Mouse (Mus musculus) embryonic facial prominence, embryonic 15.5 days (tissue): ENCODE measurements around the gene Tmprss3. TPM values are rescaled to one million over a fixed set of nuclear protein-coding genes. Genes with fewer than 3 reads are reported as not detected.

Source experiments
- ATAC-seq: fragments of 200-750 bp; cut with Nextera tagmentation; 2 replicates; pipeline ENCODE4 v1.8.0; 2017; ENCODE audit warnings: low read depth, moderate TSS enrichment; ENCODE audit not compliant: insufficient number of reproducible peaks, low FRiP score, low TSS enrichment
- H3K27ac ChIP-seq: fragments of 300-500 bp; sonication (generic); replicated peaks from 2 replicates; pipeline ENCODE4 v1.5.1; 2015; ENCODE audit warnings: mild to moderate bottlenecking, inconsistent platforms
- H3K27me3 ChIP-seq: fragments of 300-500 bp; sonication (generic); 2 replicates; pipeline ENCODE4 v1.6.1; 2015; ENCODE audit warnings: inconsistent platforms
- H3K36me3 ChIP-seq: fragments of 300-500 bp; sonication (generic); 2 replicates; pipeline ENCODE4 v1.6.1; 2015; ENCODE audit warnings: mild to moderate bottlenecking, inconsistent platforms
- H3K4me1 ChIP-seq: fragments of 300-500 bp; sonication (generic); 2 replicates; pipeline ENCODE4 v1.6.1; 2015; ENCODE audit warnings: inconsistent platforms
- H3K4me2 ChIP-seq: fragments of 300-500 bp; sonication (generic); replicated peaks from 2 replicates; pipeline ENCODE4 v1.6.1; 2015; ENCODE audit warnings: mild to moderate bottlenecking, inconsistent platforms
- H3K4me3 ChIP-seq: fragments of 300-500 bp; sonication (generic); replicated peaks from 2 replicates; pipeline ENCODE4 v1.5.1; 2015; ENCODE audit warnings: mild to moderate bottlenecking, inconsistent platforms
- H3K9ac ChIP-seq: fragments of 300-500 bp; sonication (generic); 2 replicates; pipeline ENCODE4 v1.6.1; 2015; ENCODE audit warnings: inconsistent platforms
- H3K9me3 ChIP-seq: fragments of 300-500 bp; sonication (generic); replicated peaks from 2 replicates; pipeline ENCODE4 v1.6.1; 2016; ENCODE audit warnings: inconsistent platforms
- WGBS: fragments of 180-500 bp; shearing (Covaris S2); methylation state at CpG from one replicate; pipeline ENCODE4 v1.1.7; 2015; 5-methylcytosine and 5-hydroxymethylcytosine counted together
- polyA plus RNA-seq: library from polyadenylated mRNA; unstranded; fragments of >200 nt; fragmentation: Nextera tagmentation; extraction: Ambion mirVana; gene quantifications from 2 replicates; pipeline ENCODE4 v1.2.1, GENCODE M21; 2015

Tmprss3 gene
- 0.05 TPM in 1 of 2 replicates, not detected in the other for polyA plus RNA-seq

DNA sequence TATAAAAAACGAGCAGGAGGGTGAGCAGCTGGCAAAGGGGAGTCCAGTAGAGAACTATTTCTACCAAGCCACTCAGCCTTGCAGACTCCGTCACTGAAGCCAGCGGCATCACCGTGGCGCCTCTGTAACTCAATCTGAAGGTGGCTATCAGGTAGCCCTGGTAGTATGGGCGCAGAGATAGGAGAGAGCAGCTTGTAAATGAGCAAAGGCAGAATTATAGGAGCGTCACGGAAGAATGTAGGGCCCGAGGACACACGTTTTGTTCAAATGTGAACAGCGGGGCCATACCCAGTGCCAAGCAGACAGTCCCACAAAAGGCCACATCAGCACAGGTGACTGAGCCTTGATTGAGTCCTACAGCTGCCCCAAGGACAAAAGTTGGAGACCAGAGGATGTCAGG lies at the start of gene Tmprss3:
Tmprss3 (minus strand) TSS at position 101 of the 400 bp plus-strand sequence.
- no peaks in the 10 kb centered on the region for H3K27me3 ChIP-seq
- H3K36me3 ChIP-seq = no peaks in the 10 kb centered on the region
- H3K9me3 ChIP-seq = no peaks in the 10 kb centered on the region
- no peak for ATAC-seq
- H3K27ac ChIP-seq = no peak within 1 kb of the TSS
- no peak within 1 kb of the TSS for H3K4me2 ChIP-seq
- H3K9ac ChIP-seq = no peak within 1 kb of the TSS
- H3K4me3 ChIP-seq = no peak within 1 kb of the TSS
- 78% methylated on average over 11 of the region's 11 CpGs for WGBS
- H3K4me1 ChIP-seq = no peaks in the 10 kb centered on the region

DNA sequence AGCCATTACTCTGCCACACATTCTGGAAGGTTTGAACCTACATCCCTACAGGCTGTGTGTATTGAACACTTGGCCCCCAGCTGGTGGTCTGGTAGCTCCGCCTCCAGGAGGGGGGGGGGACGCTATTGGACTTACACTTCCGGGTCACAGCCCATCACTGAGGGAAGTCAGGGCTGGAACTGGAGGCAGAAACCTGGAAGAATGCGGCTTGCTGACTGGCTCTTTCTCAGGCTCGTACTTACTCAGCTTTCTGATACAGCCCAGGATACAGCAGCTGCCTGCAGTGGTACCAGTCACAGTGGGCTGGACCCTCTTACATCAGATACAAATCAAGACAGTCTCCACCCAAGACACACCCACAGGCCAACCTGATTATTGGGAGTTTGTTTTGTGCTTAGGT lies 48.4 kb upstream of the Tmprss3 start:
- WGBS = 49% methylated on average over 5 of the region's 5 CpGs
- no peak overlapping the region for H3K4me2 ChIP-seq
- no peak overlapping the region for H3K27ac ChIP-seq
- no peaks in the 10 kb centered on the region for H3K9me3 ChIP-seq
- no peaks in the 10 kb centered on the region for H3K36me3 ChIP-seq
- no peaks in the 10 kb centered on the region for H3K27me3 ChIP-seq
- H3K4me1 ChIP-seq = no peaks in the 10 kb centered on the region
- H3K4me3 ChIP-seq = no peak overlapping the region
- no peak overlapping the region for H3K9ac ChIP-seq
- ATAC-seq = no peak

DNA sequence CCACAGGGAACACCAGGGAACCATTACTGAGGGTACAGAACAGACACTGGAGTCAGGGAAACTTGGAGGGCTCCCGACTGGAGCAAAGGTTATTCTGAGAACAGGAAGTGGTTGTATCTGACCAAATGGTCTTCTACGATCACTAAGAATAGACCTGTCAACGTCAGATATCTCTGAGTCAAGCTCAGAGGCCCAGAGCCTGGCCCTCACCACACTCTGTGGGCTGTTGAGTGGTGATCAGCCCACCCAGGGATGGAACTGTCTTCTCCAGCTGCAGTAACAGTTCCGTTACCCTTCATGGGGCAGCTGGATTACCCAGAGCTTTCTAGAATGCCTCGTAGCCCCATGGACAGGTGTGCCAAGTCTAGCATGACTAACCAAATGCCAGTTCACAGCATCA lies 46.5 kb upstream of the Tmprss3 start:
- ATAC-seq = no peak
- Histone ChIP-seq H3K4me2 (no peak overlapping the region), H3K9ac (no peak overlapping the region), H3K4me1 (no peaks in the 10 kb centered on the region), H3K36me3 (no peaks in the 10 kb centered on the region), H3K27ac (no peak overlapping the region), H3K27me3 (no peaks in the 10 kb centered on the region), H3K4me3 (no peak overlapping the region), H3K9me3 (no peaks in the 10 kb centered on the region)
- 72% methylated on average over 5 of the region's 5 CpGs for WGBS

DNA sequence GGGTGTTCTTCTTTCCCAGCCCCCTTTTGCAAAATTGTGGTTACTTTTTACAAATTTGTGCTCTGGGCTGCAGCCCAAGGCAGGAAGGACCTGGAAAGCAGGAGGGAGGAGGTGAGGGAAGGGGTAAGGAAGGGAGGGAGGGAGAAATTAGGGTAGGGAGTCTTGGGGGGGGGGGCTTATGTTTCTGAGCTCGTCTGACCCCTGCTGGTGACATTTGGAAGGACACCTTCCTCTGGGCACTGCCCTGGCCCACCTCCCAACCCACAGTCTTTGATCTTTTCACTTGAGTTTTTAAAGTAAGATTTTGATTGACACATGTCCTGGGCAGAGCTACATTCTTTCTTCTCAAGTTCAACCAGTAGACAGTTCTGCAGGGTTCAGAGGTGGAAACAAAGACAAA lies 44.0 kb upstream of the Tmprss3 start:
- 0% methylated on average over 1 of the region's 1 CpGs for WGBS

DNA sequence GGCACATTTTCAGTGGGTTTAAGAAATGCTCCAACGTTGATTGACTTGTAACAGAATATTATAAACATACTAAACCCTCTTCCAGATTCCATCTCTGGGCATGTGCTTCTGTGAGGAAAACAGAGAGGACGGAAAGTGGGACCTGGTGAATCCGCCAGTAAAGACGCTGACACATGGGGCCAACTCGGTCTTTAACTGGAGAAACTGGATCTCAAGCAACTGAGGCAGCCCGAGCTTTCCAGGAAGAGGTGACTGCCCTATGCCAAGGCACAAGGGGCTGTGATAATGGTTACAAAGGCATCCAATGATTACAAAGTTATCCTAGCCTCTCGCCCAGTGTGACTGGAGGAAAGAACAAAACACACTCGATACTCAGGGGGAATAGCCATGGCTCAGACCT lies 42.4 kb upstream of the Tmprss3 start:
- H3K36me3 ChIP-seq = no peaks in the 10 kb centered on the region
- ATAC-seq = no peak
- H3K27ac ChIP-seq = no peak overlapping the region
- no peaks in the 10 kb centered on the region for H3K27me3 ChIP-seq
- 73% methylated on average over 8 of the region's 8 CpGs for WGBS
- no peaks in the 10 kb centered on the region for H3K4me1 ChIP-seq
- H3K4me3 ChIP-seq = no peak overlapping the region
- H3K9me3 ChIP-seq = no peaks in the 10 kb centered on the region
- no peak overlapping the region for H3K9ac ChIP-seq
- H3K4me2 ChIP-seq = no peak overlapping the region

More for the DNA sequence above, 44.0 kb upstream of the Tmprss3 start:
- Histone ChIP-seq H3K4me1 (no peaks in the 10 kb centered on the region), H3K9ac (no peak overlapping the region), H3K9me3 (no peaks in the 10 kb centered on the region), H3K4me3 (no peak overlapping the region), H3K27me3 (no peaks in the 10 kb centered on the region), H3K4me2 (no peak overlapping the region), H3K27ac (no peak overlapping the region), H3K36me3 (no peaks in the 10 kb centered on the region)
- no peak for ATAC-seq

DNA sequence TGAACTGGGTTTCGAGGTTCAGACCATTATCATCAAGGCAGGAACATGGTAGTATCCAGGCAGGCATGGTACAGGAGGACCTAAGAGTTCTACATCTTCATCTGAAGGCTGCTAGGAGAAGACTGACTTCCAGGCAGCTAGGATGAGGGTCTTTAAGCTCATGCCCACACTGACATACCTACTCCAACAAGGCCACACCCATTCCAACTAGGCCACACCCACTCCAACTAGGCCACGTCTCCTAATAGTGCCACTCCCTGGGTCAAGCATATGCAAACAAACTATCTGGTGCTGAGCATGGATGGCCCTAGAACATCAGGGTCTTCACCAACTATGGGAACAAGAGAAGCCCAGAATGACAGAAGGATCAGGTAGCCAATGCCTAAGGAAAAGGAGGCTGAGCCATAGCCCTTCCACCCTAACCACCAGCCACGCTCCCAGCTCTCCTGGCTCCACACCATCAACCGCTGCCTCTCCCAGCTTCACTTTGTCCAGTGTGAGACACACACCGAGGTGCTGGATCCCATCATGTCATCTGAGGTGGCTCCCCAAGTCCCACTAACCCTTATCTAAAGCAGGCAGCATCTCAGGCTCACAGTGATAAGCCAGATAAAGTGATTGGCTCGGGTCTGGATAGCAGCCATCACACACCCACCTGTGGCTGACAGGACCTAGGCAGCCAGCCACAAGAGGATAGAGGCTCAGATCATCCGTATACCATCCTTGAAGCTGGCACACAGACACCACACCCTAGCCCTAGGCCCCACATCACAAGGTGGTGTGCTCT lies 39.6 kb upstream of the Tmprss3 start:
- Histone ChIP-seq H3K36me3 (no peaks in the 10 kb centered on the region), H3K27ac (no peak overlapping the region), H3K9me3 (no peaks in the 10 kb centered on the region), H3K4me3 (no peak overlapping the region), H3K4me2 (no peak overlapping the region), H3K9ac (no peak overlapping the region), H3K27me3 (no peaks in the 10 kb centered on the region), H3K4me1 (no peaks in the 10 kb centered on the region)
- no peak for ATAC-seq
- 87% methylated on average over 7 of the region's 7 CpGs for WGBS

DNA sequence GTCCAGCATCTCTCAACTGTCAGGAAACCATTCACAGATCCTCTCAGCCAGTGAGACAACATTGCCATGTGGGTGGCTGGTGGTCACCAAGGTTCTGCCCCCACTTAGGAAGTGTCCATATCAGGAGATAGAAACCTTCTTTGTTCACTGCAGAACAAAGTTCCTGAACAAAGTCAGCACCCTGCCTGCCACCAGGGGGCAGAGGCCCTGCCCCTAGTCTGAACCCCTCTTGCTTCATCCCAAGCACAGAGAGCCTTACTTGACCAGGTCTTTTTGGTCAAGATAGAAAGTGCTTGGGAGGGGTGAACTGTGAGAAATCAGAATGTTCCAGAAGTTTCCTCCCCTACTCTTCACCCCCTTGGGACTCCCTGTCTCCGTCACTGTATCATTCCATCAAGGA lies 37.1 kb upstream of the Tmprss3 start:
- Histone ChIP-seq H3K4me2 (no peak overlapping the region), H3K27ac (no peak overlapping the region), H3K27me3 (no peaks in the 10 kb centered on the region), H3K9me3 (no peaks in the 10 kb centered on the region), H3K4me1 (no peaks in the 10 kb centered on the region), H3K4me3 (no peak overlapping the region), H3K36me3 (no peaks in the 10 kb centered on the region), H3K9ac (no peak overlapping the region)
- 89% methylated on average over 1 of the region's 1 CpGs for WGBS
- ATAC-seq = no peak

DNA sequence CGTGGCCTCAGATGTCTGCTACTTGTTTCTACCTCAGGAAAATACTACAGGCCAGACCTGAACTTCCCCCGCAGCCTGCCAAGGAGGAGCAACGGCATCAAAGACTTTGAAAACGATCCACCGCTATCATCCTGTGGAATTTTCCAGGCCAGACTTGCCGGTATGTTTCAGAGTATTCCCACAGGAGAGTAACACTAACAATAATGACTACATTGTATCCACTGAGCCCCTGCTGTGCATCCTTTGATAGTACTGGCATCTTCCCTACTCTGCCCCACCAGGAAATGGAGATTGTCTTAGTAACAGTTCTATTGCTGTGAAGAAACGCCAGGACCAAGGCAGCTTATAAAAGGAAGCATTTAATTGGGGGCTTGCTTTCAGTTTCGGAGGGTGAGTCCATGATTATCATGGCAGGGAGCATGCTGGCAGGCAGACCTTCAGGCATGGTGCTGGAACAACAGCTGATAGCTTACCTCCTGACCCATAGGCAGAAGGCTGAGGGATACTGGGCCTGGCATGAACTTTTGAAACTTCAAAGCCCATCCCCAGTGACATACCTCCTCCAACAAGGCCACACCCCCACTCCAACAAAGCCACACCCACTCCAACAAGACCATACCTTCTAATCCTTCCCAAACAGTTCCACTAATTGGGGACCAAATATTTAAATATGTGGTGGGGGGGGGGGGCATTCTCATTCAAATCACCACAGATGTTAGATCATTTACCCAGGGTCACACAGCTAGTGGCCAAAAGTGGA lies 33.7 kb upstream of the Tmprss3 start:
- 26% methylated on average over 8 of the region's 8 CpGs for WGBS
- Histone ChIP-seq H3K36me3 (no peaks in the 10 kb centered on the region), H3K27ac (no peak overlapping the region), H3K9me3 (no peaks in the 10 kb centered on the region), H3K9ac (no peak overlapping the region), H3K4me1 (no peaks in the 10 kb centered on the region), H3K27me3 (no peaks in the 10 kb centered on the region), H3K4me2 (no peak overlapping the region), H3K4me3 (no peak overlapping the region)
- ATAC-seq = no peak

DNA sequence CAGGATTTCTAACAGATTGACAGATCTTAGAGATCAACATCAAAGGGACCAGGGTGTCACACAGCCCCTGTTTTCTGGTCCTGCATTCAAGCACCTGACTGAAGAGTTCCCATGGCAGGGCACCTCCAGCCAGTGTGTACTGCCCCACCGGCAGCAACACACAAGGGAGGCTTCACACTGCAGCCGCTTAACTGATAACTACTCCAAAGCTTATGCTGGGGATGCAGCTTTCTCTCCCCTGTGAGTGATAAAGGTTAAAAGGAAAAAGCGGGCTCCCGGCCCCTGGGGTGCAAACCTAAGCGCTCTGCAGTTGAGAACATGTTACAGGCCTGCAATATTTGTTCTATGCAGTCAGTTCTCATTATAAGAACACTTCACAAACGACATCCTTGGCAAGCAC lies 33.0 kb upstream of the Tmprss3 start:
- no peak overlapping the region for H3K4me2 ChIP-seq
- H3K4me3 ChIP-seq = no peak overlapping the region
- no peaks in the 10 kb centered on the region for H3K9me3 ChIP-seq
- no peaks in the 10 kb centered on the region for H3K36me3 ChIP-seq
- no peak for ATAC-seq
- H3K9ac ChIP-seq = no peak overlapping the region
- no peak overlapping the region for H3K27ac ChIP-seq
- WGBS = 50% methylated on average over 6 of the region's 6 CpGs
- H3K4me1 ChIP-seq = no peaks in the 10 kb centered on the region
- H3K27me3 ChIP-seq = no peaks in the 10 kb centered on the region

DNA sequence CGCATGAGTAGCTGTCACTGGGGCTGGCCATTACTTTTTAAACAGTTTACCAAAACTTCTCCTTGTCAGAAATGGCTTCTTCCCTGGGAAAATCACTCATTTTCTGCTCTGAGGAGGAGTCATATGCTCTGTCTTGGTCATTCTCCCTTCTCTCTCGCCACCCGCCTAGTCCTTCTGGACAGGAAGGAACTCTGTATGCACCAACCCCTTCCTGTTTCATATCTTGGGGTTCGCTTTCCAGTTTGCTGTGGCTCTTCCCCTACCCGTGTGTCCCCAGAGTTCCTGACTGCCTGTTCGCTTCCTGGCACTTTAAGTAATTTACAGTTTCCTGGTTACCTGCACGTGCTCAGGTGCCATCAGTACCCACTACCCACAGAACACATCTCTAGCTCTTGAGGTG lies 28.2 kb upstream of the Tmprss3 start:
- WGBS = 78% methylated on average over 7 of the region's 7 CpGs

DNA sequence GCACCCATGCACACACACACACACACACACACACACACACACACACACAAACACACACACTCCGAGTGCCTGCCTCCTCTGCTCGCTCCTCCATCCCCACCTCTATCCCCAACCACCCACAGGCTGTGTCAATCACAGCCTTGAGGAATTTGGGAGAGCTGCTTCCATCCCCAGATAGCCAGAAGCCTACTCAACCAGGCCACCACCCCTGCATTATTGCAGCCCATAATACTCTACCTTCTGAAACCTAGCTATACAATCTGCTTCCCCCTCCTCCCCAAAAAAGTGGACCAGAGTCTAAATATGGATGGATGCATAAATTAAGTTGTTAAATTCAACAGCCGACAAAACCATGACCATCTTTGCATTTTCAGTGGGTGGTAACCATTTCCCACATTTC lies 27.6 kb upstream of the Tmprss3 start:
- Histone ChIP-seq H3K9ac (no peak overlapping the region), H3K27ac (no peak overlapping the region), H3K9me3 (no peaks in the 10 kb centered on the region), H3K27me3 (no peaks in the 10 kb centered on the region), H3K4me1 (no peaks in the 10 kb centered on the region), H3K4me2 (no peak overlapping the region), H3K36me3 (no peaks in the 10 kb centered on the region), H3K4me3 (no peak overlapping the region)
- no peak for ATAC-seq
- 62% methylated on average over 3 of the region's 3 CpGs for WGBS

More for the DNA sequence above, 28.2 kb upstream of the Tmprss3 start:
- H3K9me3 ChIP-seq = no peaks in the 10 kb centered on the region
- ATAC-seq = no peak
- H3K27me3 ChIP-seq = no peaks in the 10 kb centered on the region
- no peaks in the 10 kb centered on the region for H3K36me3 ChIP-seq
- no peak overlapping the region for H3K4me2 ChIP-seq
- H3K9ac ChIP-seq = no peak overlapping the region
- H3K27ac ChIP-seq = no peak overlapping the region
- no peaks in the 10 kb centered on the region for H3K4me1 ChIP-seq
- no peak overlapping the region for H3K4me3 ChIP-seq
